8 mouse cellular contexts compared by ENCODE assay signal in the genomic region with DNA sequence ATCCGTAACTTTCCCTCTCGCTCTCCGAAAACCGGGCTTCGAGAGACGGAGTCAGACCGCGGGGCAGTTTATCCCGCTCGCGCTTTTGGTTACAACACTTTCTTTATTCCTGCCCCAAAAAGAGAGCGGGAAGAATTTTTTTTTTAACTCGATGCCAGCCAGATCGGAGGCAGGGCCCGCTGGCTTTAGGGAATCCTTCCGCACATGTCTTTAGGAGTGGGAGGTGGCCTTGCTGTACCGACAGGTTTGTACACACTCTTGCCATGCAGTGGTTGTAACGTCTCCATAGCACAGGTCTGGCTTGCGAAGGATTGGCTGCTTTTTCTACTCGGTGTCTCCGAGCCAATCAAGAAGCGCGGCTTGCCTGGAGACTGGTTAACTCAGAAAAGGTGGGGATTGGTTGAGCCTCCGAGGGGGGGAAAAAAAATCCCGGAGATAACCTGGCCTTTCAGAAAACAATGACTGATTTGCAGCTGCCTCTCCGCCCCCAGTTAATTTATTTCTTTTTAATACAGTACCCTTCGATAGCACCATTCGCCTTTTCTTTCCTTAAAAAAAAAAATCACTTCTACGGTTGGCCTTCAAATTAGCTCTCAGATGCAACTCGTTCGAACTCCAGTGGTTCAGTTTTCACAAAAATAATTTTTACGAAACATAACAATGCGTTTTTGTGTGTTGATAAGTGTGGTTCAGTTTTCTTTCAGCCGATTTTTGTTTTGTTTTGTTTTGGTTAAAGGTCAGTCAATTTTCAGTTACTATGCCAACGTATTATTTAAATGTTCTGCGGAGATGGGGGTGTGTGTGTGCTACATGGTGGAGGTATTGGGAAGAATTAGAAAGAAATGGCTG. TPM values are rescaled to one million over a fixed set of nuclear protein-coding genes. Genes with fewer than 3 reads are reported as not detected.
DNase-seq lines count a peak whose midpoint lies in the region; ATAC-seq and TF ChIP-seq lines count a peak whose summit lies in the region.

No protein-coding gene starts in this region.

- no peaks in the 10 kb centered on the region for H3K36me3 ChIP-seq in lung, embryonic 16.5 days (ENCODE audit: control insufficient read depth, insufficient read depth, low read length)
- H3K36me3 ChIP-seq in thymus, adult 2 months (ENCODE audit: control insufficient read depth, insufficient read depth, low read length), result no peaks in the 10 kb centered on the region

- no peaks in the 10 kb centered on the region for H3K27me3 ChIP-seq in lung, embryonic 16.5 days (ENCODE audit: control insufficient read depth, insufficient read depth, low read depth, low read length)
- no peaks in the 10 kb centered on the region for H3K27me3 ChIP-seq in thymus, adult 2 months (ENCODE audit: control insufficient read depth, insufficient read depth, low read length)

- TF ChIP-seq CTCF in thymus, adult 2 months (IDR thresholded peaks at IDR 0.05; ENCODE audit: borderline replicate concordance, control insufficient read depth, extremely low read depth, insufficient read depth, low read length, poor library complexity), result no peak

- peak overlapping the region; percentile 74 for H3K4me2 ChIP-seq in lung, embryonic 16.5 days (ENCODE audit: low read depth, low read length)

- H3K27ac ChIP-seq in lung, embryonic 16.5 days (ENCODE audit: low read length), result peak overlapping the region; percentile 100
- H3K27ac ChIP-seq in thymus, adult 2 months (ENCODE audit: control insufficient read depth, insufficient read depth, low read length), result peak overlapping the region; percentile 85

- peak overlapping the region; percentile 95 for H3K4me3 ChIP-seq in lung, embryonic 16.5 days (ENCODE audit: low read length)
- peak overlapping the region; percentile 98 for H3K4me3 ChIP-seq in thymus, adult 2 months (ENCODE audit: control insufficient read depth, insufficient read depth, low read length)

- peak; percentile 91 for DNase-seq in Muller cell, postnatal 12 days (ENCODE audit: inconsistent ontology term)
- DNase-seq in cerebellum, adult 9-11 months, result peak; percentile 92
- DNase-seq in layer of hippocampus, adult 8-10 months (ENCODE audit: low spot score in 2 of 2), result peak; percentile 87 to 88
- DNase-seq in ovary, adult 18-20 months (ENCODE audit: low spot score), result peak; percentile 89
- peak; percentile 87 for DNase-seq in thymus, adult 2 months

- peak; percentile 71 for TF ChIP-seq POLR2A in thymus, adult 2 months (IDR thresholded peaks at IDR 0.05; ENCODE audit: control insufficient read depth, extremely low read depth, insufficient read depth, low read length, poor library complexity)

- peaks cover 6% of the 10 kb centered on the region for H3K4me1 ChIP-seq in lung, embryonic 16.5 days (replicated peaks; ENCODE audit: control insufficient read depth, insufficient read depth, low read length)
- H3K4me1 ChIP-seq in thymus, adult 2 months (replicated peaks; ENCODE audit: control insufficient read depth, insufficient read depth, low read length), result peaks cover 3% of the 10 kb centered on the region; the same call in 1 of the 2 replicates

- 2% methylated on average over 36 of the region's 36 CpGs for WGBS in lung, embryonic 16.5 days
- 3% methylated on average over 36 of the region's 36 CpGs for WGBS in thymus, adult 2 months

- H3K9ac ChIP-seq in lung, embryonic 16.5 days (ENCODE audit: low read length), result peak overlapping the region; percentile 100

- H3K9me3 ChIP-seq in lung, embryonic 16.5 days (ENCODE audit: control insufficient read depth, low read length), result no peaks in the 10 kb centered on the region

- peak; percentile 94 for ATAC-seq in frontal cortex, adult (ENCODE audit: low TSS enrichment)
- ATAC-seq in hematopoietic stem cell, adult 5-6 weeks (replicated peaks in 1 of 2; ENCODE audit: insufficient read depth in 1 of 2, low FRiP score in 2 of 2, low TSS enrichment in 1 of 2, low read depth in 1 of 2, poor library complexity in 2 of 2, severe bottlenecking in 2 of 2), result peak; percentile 93
- ATAC-seq in lung, embryonic 16.5 days (ENCODE audit: low read depth), result peak; percentile 84

RNA-seq across cellular contexts. Expression of a gene that starts 1.7 kb away (rescaled TPM):
- 50.7 and 69.6 TPM in 2 replicates for total RNA-seq in hematopoietic stem cell, adult 5-6 weeks (2017)
- 10 to 100 TPM in 2 of 4 experiments, 1 to 10 TPM in 2; 9.2 to 12.1 (median 10.0) TPM for total RNA-seq in layer of hippocampus, adult 8-10 months (2022)
- 15.7 and 16.4 TPM in 2 replicates for polyA plus RNA-seq in lung, embryonic 16.5 days (2015; fragmentation: Nextera tagmentation; extraction: Ambion mirVana)
- 22.0 and 32.2 TPM in 2 replicates for polyA plus RNA-seq in thymus, adult 2 months (2012; rRNA removed)

Comparison
In these comparisons a context has a peak if more than half of its experiments do, and no peak if none do; other contexts are left out.
1. Peak in every context shown above with its lines: DNase-seq, ATAC-seq, H3K4me3 ChIP-seq and H3K27ac ChIP-seq.